Mouse (Mus musculus): ENCODE measurements around the gene Wdtc1. TPM values are rescaled to one million over a fixed set of nuclear protein-coding genes. Genes with fewer than 3 reads are reported as not detected.

Wdtc1 gene
- total and polyA plus RNA-seq, 3 experiments, result 2.8 to 10.8 (median 9.6) TPM

DNA sequence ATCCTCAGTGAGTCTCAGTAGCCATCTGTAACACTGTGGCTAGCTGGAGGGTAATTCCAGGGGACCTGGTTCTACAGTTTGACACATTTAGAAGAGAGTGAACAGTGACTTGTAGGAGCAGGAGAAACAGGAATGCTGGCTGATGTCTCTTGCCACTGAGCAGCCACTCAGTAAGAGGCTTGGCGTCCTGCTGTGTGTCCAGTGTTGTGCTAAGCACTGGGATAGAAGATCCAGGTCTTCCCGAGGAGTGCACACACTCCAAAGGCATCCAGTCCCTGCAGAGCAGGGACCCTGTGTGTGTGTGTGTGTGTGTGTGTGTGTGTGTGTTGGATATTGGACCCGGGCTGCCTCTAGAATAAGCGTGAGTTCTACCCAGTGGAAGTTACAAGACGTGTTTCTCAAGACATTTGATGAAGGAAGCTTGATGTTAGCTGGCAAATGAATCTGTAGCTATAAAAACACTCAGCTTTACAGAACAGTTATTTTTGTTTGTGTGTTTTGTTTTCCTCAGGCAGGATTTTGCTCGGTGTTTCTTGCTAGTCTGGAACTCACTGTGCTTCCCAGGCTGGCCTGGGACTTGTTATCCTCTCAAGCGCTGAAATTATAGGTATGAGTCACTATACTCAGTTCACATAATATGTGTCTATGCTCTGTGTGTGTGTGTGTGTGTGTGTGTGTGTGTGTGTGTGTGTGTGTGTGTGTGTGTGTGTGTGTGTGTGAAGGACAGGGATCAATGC, 32.9 kb upstream of the Wdtc1 start:
- in situ Hi-C loops (cut with MboI; ENCODE audit: low pct_ligation_motif_present, low pct_unique_long_range_greater_than_20kb, low sequenced_read_pairs) (no loop called here), dilution Hi-C loops (cut with MboI; ENCODE audit: extremely low pct_ligation_motif_present, extremely low pct_unique_long_range_greater_than_20kb, low sequenced_read_pairs) (no loop called here)
- H3K27me3 ChIP-seq (replicated peaks), result no peaks in the 10 kb centered on the region
- no peak overlapping the region for H3K4me2 ChIP-seq (ENCODE audit: insufficient read depth, low read depth, poor library complexity, severe bottlenecking)
- no peaks in the 10 kb centered on the region for H3K9me3 ChIP-seq (replicated peaks; ENCODE audit: low read length)
- no peak for DNase-seq (ENCODE audit: extremely low read depth)
- H3K4me1 ChIP-seq (ENCODE audit: control insufficient read depth in 1 of 2, insufficient read depth in 2 of 2), result peaks cover 6 to 8% of the 10 kb centered on the region in 2 experiments; a peak in 3 of 4 replicates
- peaks cover 11 to 82% of the 10 kb centered on the region in 2 experiments for H3K36me3 ChIP-seq (replicated peaks in 1 of 2; ENCODE audit: control insufficient read depth in 1 of 2, insufficient read depth in 1 of 2, low read length in 1 of 2)
- peaks cover 6% of the 10 kb centered on the region; the same call in 1 of the 2 replicates for H3K79me2 ChIP-seq (replicated peaks; ENCODE audit: control insufficient read depth, extremely low read depth, insufficient read depth, poor library complexity, severe bottlenecking)
- TF ChIP-seq TBP (conservative IDR thresholded peaks at IDR 0.05; ENCODE audit: low read depth, low read length) (no peak), ETS1 (conservative IDR thresholded peaks at IDR 0.05; ENCODE audit: low read depth, low read length) (no peak), MAZ (IDR thresholded peaks at IDR 0.05; ENCODE audit: low read depth, low read length) (no peak), MYC (IDR thresholded peaks at IDR 0.05; ENCODE audit: low read depth, low read length) (no peak), SMC3 (IDR thresholded peaks at IDR 0.05; ENCODE audit: low read depth, low read length) (no peak), RCOR1 (conservative IDR thresholded peaks at IDR 0.05; ENCODE audit: low read depth, low read length) (no peak), MAX (IDR thresholded peaks at IDR 0.05; ENCODE audit: low read length) (no peak), RAD21 (IDR thresholded peaks at IDR 0.05; ENCODE audit: low read depth, low read length) (no peak), JUN (IDR thresholded peaks at IDR 0.05; ENCODE audit: insufficient read depth, low read depth, low read length) (no peak), NELFE (IDR thresholded peaks at IDR 0.05; ENCODE audit: low read depth, low read length) (no peak), ZMIZ1 (IDR thresholded peaks at IDR 0.05; ENCODE audit: low read depth, low read length) (no peak), ELF1 (IDR thresholded peaks at IDR 0.05; ENCODE audit: low read depth, low read length) (no peak), NRF1 (IDR thresholded peaks at IDR 0.05; ENCODE audit: low read depth, low read length) (no peak), GABPA (IDR thresholded peaks at IDR 0.05; ENCODE audit: insufficient replicate concordance, low read depth, low read length) (no peak), EP300 (IDR thresholded peaks at IDR 0.05; ENCODE audit: low read length) (no peak), HCFC1 (IDR thresholded peaks at IDR 0.05; ENCODE audit: low read depth, low read length) (no peak), UBTF (IDR thresholded peaks at IDR 0.05; ENCODE audit: low read depth, low read length) (no peak)
- no peak overlapping the region for H3K4me3 ChIP-seq (replicated peaks in 1 of 3; ENCODE audit: low read depth in 2 of 3, low read length in 2 of 3, poor library complexity in 1 of 3)
- H3K9ac ChIP-seq (ENCODE audit: insufficient read depth, low read depth), result no peak overlapping the region
- no peak overlapping the region for H3K27ac ChIP-seq (ENCODE audit: insufficient read depth, low read depth)

DNA sequence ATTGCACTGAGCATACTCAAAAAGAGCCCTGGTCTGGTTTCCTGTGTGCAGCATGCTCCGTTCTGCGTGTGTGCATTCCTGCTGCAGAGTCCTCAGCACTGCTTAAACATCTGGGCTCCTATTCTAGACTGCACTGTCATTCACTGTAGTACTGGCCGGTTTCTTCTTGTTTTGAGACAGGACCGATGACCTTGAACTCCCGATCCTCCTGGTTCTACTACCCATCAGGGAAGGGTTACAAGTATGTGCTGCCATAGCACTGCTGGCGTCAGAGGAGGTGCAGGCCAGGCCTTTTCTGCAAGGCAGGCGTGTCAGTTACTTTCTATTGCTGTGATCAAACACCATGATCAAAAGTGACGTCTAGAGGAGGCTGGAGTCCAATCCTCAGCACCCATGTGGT, 27.9 kb upstream of the Wdtc1 start:
- peaks cover 9 to 50% of the 10 kb centered on the region in 2 experiments for H3K4me1 ChIP-seq (ENCODE audit: control insufficient read depth in 1 of 2, insufficient read depth in 2 of 2)
- in situ Hi-C loops (cut with MboI; ENCODE audit: low pct_ligation_motif_present, low pct_unique_long_range_greater_than_20kb, low sequenced_read_pairs), result no loop called here

More for the DNA sequence above, 27.9 kb upstream of the Wdtc1 start:
- peaks cover 6% of the 10 kb centered on the region; the same call in 1 of the 2 replicates for H3K79me2 ChIP-seq (replicated peaks; ENCODE audit: control insufficient read depth, extremely low read depth, insufficient read depth, poor library complexity, severe bottlenecking)
- no peaks in the 10 kb centered on the region for H3K27me3 ChIP-seq (replicated peaks)
- H3K4me2 ChIP-seq (ENCODE audit: insufficient read depth, low read depth, poor library complexity, severe bottlenecking), result no peak overlapping the region
- no peak overlapping the region for H3K9ac ChIP-seq (ENCODE audit: insufficient read depth, low read depth)
- no peaks in the 10 kb centered on the region for H3K9me3 ChIP-seq (replicated peaks; ENCODE audit: low read length)
- dilution Hi-C loops (cut with MboI; ENCODE audit: extremely low pct_ligation_motif_present, extremely low pct_unique_long_range_greater_than_20kb, low sequenced_read_pairs), result no loop called here
- TF ChIP-seq KAT2A (IDR thresholded peaks at IDR 0.05; ENCODE audit: insufficient replicate concordance, low read length) (no peak), GABPA (IDR thresholded peaks at IDR 0.05; ENCODE audit: insufficient replicate concordance, low read depth, low read length) (no peak), ELF1 (IDR thresholded peaks at IDR 0.05; ENCODE audit: low read depth, low read length) (no peak), CHD2 (IDR thresholded peaks at IDR 0.05; ENCODE audit: low read length) (no peak), CHD1 (IDR thresholded peaks at IDR 0.05; ENCODE audit: low read depth, low read length) (no peak), MAX (IDR thresholded peaks at IDR 0.05; ENCODE audit: low read length) (no peak), UBTF (IDR thresholded peaks at IDR 0.05; ENCODE audit: low read depth, low read length) (no peak), JUND (conservative IDR thresholded peaks at IDR 0.05; ENCODE audit: low read depth, low read length) (no peak), RAD21 (IDR thresholded peaks at IDR 0.05; ENCODE audit: low read depth, low read length) (no peak), PAX5 (IDR thresholded peaks at IDR 0.05; ENCODE audit: low read length) (no peak), EP300 (IDR thresholded peaks at IDR 0.05; ENCODE audit: low read length) (no peak), E2F4 (IDR thresholded peaks at IDR 0.05; ENCODE audit: insufficient replicate concordance, low read depth, low read length) (no peak), MAZ (IDR thresholded peaks at IDR 0.05; ENCODE audit: low read depth, low read length) (no peak), MEF2A (IDR thresholded peaks at IDR 0.05; ENCODE audit: borderline replicate concordance, low read depth, low read length) (no peak), POLR2AphosphoS2 (IDR thresholded peaks at IDR 0.05; ENCODE audit: low read depth, low read length) (no peak), MYC (IDR thresholded peaks at IDR 0.05; ENCODE audit: low read depth, low read length) (no peak), SMC3 (IDR thresholded peaks at IDR 0.05; ENCODE audit: low read depth, low read length) (no peak), POLR2A (IDR thresholded peaks at IDR 0.05; ENCODE audit: low read depth, low read length) (no peak), ZC3H11A (IDR thresholded peaks at IDR 0.05; ENCODE audit: low read depth, low read length) (no peak), TCF12 (IDR thresholded peaks at IDR 0.05; ENCODE audit: low read depth, low read length) (no peak)
- no peak for DNase-seq (ENCODE audit: extremely low read depth)
- H3K4me3 ChIP-seq (replicated peaks in 1 of 3; ENCODE audit: low read depth in 2 of 3, low read length in 2 of 3, poor library complexity in 1 of 3), result no peak overlapping the region
- no peak overlapping the region for H3K27ac ChIP-seq (ENCODE audit: insufficient read depth, low read depth)
- H3K36me3 ChIP-seq (replicated peaks in 1 of 2; ENCODE audit: control insufficient read depth in 1 of 2, insufficient read depth in 1 of 2, low read length in 1 of 2), result peaks cover 8 to 61% of the 10 kb centered on the region in 2 experiments
